Mouse (Mus musculus): ENCODE measurements around the gene Kcnk5. TPM values are rescaled to one million over a fixed set of nuclear protein-coding genes. Genes with fewer than 3 reads are reported as not detected.

Gene Kcnk5
- total RNA-seq, 2 experiments from 2014 or later = 0.69 to 0.95 TPM

DNA sequence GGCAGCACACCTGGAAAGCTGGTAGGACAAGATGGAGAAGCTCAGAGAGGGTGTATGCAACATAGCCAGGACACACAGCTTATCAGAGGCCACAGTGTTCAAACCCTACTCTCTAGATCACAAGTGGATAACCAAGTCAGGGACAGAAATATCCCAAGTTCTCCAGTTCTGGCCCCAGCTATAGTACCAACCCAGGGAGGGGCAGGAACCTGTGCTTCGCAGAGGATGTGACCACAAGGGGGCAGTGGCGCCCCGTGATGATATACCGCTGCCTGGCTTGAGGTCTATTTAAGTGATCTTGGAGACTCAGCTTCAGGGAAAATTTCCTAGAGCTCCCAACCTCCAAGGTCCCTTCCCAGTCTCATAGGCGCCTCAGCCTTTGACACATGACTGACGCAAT is 67.6 kb downstream of the Kcnk5 start:
- peak; percentile 69 to 90 for DNase-seq

DNA sequence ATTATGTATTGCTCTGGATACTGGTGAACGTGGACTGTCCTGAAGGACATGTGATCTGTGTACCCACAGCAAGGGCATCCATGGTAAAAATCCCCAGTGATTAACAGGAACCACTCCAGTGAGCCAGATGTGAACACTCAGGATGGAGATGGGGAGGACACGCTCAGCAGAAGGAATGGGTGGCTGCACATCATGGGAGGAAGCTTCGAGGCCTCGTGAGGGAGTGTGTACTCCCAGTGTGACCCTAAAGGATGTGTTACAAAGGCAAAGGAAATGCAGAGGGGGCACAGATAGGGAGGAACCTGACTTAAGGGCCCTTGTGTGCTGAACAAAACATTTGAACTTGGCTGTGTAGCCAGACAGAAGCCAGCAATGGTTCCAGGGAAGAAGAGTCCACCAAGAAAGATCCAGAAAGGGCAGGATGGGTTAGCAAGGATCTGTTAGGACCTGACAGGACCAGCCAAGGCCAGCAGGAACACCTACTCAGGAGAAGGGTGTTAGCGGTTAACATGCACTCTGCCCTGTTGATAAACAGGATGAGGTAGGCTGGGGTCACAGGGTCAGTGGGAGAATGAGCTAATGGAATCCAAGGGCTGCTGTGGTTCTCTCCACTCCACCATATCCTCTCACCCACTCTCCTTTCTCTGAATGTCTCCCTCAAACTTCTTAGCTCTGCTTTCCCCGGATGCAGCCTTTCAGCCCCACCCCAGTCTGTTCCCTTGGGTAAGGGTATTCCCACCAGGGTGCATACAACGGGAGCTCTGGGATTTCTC is 68.2 kb downstream of the Kcnk5 start:
- no peak for DNase-seq

DNA sequence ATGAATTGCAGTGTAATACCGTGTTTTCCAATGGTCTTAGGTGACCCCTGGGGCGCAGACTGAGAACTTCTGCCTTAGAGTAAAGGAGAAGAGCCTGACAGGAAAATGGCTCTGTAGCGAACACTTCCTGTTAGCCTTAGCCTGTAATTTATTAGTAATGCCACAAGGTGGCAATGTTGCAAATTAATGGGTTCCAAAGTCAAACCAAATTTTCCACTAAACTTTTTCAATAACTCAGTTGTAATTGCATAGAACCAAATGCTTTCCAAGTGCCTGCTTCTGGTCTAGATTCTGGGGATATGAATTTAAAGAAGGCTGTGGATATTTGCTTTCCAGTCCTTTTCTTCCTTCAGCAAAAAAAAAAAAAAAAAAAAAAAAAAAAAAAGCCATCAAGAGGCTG is 69.4 kb downstream of the Kcnk5 start:
- no peak for DNase-seq

DNA sequence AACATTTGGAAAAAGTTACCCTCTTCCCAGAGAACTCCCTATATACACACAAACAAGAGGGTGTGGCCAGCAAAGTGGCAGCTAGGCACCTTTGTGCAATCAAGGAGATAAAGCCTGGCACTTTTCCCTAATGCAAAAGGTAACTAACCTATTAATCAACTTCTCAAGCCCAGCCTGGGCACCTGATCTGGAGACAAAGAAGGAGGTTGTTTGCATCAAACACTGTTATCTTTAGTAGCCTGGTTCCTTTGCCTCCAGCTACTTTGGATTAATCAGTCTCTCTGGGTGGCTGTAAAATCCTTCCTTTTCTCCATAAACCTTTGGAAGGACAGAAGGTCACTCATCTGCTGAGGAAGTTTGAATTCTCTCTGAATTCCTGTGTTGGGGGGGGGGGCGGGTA is 70.7 kb downstream of the Kcnk5 start:
- no peak for DNase-seq

DNA sequence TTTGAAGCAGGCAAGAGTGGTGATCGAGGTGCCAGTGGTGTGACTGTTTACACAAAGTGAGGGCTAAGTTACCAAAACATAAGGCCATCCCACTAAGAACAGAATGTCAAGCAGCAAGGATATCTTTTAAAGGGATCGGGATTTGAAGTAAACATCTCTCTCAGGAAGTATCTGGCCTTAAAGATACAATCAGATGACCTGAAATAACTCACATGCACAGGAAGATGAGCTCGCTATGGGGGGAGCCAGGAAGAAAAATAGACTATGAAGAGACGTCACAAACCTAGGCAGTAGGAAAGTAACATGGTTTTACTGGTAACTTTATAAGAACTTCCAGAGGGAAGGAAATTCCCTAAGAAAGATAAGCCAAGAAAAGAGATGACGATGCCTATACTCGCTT is 75.3 kb downstream of the Kcnk5 start:
- no peak for DNase-seq

DNA sequence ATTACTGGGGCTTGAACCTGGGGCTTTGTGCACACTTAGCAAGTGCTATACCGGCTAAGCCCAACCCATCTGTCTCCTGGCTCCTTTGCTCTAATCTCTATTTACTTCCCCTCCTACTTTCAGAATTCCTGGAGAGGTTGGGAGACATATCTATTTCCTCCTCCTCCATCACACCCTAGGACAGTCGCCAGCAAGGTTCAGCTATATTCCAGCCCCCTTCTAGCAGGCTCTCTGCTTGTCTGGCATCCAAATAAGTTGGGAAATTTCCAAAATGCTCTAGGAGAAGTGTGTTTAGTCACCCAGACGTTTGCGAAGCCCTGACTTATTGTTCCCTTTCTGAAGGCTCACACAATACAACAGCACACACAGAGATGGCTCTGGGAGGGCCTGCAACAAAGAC is 78.4 kb downstream of the Kcnk5 start:
- DNase-seq = peak in 1 of 2 experiments; percentile 22

DNA sequence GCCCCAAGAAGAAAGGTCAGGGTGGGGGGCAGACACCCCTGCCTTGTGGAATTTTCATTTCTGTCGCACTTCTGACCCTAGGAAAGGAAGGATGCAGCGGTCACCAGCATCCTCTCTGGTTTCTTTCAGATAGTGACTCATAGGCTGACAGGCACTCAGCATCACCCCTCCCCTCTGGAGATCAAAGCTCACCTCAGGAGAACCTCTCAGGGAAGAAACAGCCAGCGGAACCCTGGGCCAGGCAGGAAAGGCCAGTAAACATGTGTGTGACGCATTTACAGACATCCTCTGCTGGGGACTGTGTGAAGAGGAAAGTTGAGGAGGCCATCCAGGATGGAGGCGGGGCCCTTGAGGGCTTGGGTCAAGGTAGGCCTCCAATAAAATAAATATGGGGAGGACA is 83.5 kb downstream of the Kcnk5 start:
- peak in 1 of 2 experiments; percentile 14 for DNase-seq

DNA sequence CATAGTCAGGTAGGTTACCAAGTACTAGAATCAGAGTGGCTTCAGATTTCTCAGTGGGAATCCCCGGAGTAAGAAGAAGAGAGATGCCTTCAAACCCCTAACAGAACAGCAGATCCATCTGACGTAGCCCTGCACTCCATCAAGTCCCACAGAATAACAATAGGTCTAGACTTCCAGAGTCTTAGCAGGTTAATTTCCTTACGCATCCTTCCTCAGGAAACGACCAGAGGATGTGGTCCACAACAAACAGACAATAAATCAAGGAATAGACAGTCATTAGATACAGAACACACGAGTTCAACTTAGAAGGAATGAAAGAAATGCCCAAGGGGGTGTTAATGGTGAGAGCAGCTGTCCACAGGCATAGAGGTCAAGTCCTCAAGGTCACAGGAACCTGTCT is 86.7 kb downstream of the Kcnk5 start:
- DNase-seq = no peak

DNA sequence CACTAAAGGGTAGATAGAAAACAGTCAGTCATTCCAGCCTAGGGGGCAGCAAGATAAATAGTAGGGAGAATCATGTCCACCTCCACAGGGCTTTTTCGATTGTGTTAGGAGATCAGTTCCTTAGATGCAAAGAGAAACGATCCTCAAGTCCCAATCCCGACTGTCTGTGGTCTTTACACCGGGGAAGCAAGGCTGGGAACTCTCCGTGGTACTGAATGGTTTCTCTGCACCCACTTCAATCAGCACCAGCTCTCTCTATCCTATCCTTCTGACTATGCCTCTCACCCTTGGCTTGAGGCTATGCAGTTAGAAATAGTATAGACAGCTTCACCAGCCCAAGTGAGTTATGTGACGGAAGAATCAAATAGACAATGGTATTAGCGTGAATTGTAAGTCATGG is 88.1 kb downstream of the Kcnk5 start:
- peak in 1 of 2 experiments; percentile 40 for DNase-seq

Other genes with a start within 250 kb of the Kcnk5 start
- 10 to 100 TPM; 11.1 to 12.6 TPM for gene Gng2, start 204.2 kb downstream of the Kcnk5 start, total RNA-seq (2021)
- 1 to 10 TPM; 3.5 to 3.6 TPM for gene Saysd1, start 43.3 kb downstream of the Kcnk5 start, total RNA-seq (2021)
- not detected for gene Kcnk16, start 87.4 kb upstream of the Kcnk5 start, total RNA-seq (2021)
- 10 to 100 TPM; 32.6 to 35.8 TPM for gene Nudt13, start 112.9 kb upstream of the Kcnk5 start, total RNA-seq (2021)
- gene Ecd, start 166.3 kb upstream of the Kcnk5 start, total RNA-seq (2021) = 10 to 100 TPM; 36.9 to 38.1 TPM
- 10 to 100 TPM; 28.7 to 33.3 TPM for gene Fam149b, start 166.4 kb upstream of the Kcnk5 start, total RNA-seq (2021)
- 10 to 100 TPM; 11.1 to 11.6 TPM for gene Dnajc9, start 207.1 kb upstream of the Kcnk5 start, total RNA-seq (2021)
- 10 to 100 TPM; 72.8 to 84.4 TPM for gene Mrps16, start 211.8 kb upstream of the Kcnk5 start, total RNA-seq (2021)

Data from heart, adult 18-20 months (tissue).